Mouse (Mus musculus): ENCODE results near the gene Asdurf. TPM values are rescaled to one million over a fixed set of nuclear protein-coding genes. Genes with fewer than 3 reads are reported as not detected.

Asdurf gene
- polyA plus RNA-seq, 1 experiment = not detected

GRCm38 (mm10) chr1:53321662-53322344 is 30.6 kb downstream of the Asdurf start:
- Histone ChIP-seq H3K4me1 (ENCODE audit: control insufficient read depth, insufficient read depth, insufficient read length, low read length) (no peaks in the 10 kb centered on the region), H3K27ac (replicated peaks; ENCODE audit: low read depth, low read length) (no peak overlapping the region)

GRCm38 (mm10) chr1:53312989-53313967 is 39.1 kb downstream of the Asdurf start, which contains the start of gene Osgepl1:
Gene Osgepl1 (plus strand): TSS chr1:53313624.
- H3K4me1 ChIP-seq (ENCODE audit: control insufficient read depth, insufficient read depth, insufficient read length, low read length) = no peaks in the 10 kb centered on the region

More at GRCm38 (mm10) chr1:53321662-53322344, 30.6 kb downstream of the Asdurf start:
- no peak overlapping the region for H3K4me3 ChIP-seq (ENCODE audit: insufficient read depth, low read depth, low read length)

DNA sequence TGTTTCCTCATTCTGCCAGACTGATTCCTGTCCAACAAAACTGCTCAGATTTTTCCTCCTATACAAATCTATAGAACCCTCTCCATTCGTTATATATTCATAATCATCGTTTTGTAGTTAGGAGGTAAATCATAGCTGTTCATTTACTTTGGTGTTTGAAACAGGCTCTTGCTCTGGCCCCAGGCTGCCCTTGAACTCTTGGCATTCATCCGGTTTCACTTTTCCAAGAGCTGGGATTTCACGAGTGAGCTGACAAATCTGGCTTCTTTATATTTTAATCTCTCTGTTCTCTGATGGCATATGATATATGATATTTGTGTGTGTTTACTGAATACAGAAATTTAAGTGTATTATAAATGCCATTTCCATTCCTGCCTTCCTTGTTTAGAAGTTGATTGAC is 51.9 kb downstream of the Asdurf start:
- no peak overlapping the region for H3K27ac ChIP-seq (replicated peaks; ENCODE audit: low read depth, low read length)
- H3K4me3 ChIP-seq (ENCODE audit: insufficient read depth, low read depth, low read length) = no peak overlapping the region
- no peaks in the 10 kb centered on the region; the same call in 1 of the 2 replicates for H3K4me1 ChIP-seq (ENCODE audit: control insufficient read depth, insufficient read depth, insufficient read length, low read length)

More at GRCm38 (mm10) chr1:53312989-53313967, 39.1 kb downstream of the Asdurf start, which contains the start of gene Osgepl1:
- H3K4me3 ChIP-seq (ENCODE audit: insufficient read depth, low read depth, low read length) = peak within 1 kb of the TSS; percentile 92
- peak within 1 kb of the TSS; percentile 97 for H3K27ac ChIP-seq (replicated peaks; ENCODE audit: low read depth, low read length)

Other genes with a start within 250 kb of the Asdurf start
- gene 1700019A02Rik, start 165.0 kb downstream of the Asdurf start, polyA plus RNA-seq (2012; ENCODE audit: insufficient read depth, insufficient read length, missing spikeins) = not detected in 2 replicates
- 1.7 and 2.0 TPM in 2 replicates for gene Pms1, start 55.6 kb downstream of the Asdurf start, polyA plus RNA-seq (2012; ENCODE audit: insufficient read depth, insufficient read length, missing spikeins)
- 10.2 and 12.5 TPM in 2 replicates for gene Ormdl1, start 55.5 kb downstream of the Asdurf start, polyA plus RNA-seq (2012; ENCODE audit: insufficient read depth, insufficient read length, missing spikeins)
- not detected in 2 replicates for gene Gm28778, start 55.5 kb downstream of the Asdurf start, polyA plus RNA-seq (2012; ENCODE audit: insufficient read depth, insufficient read length, missing spikeins)
- 41.7 and 67.1 TPM in 2 replicates for gene Osgepl1, start 39.0 kb downstream of the Asdurf start, polyA plus RNA-seq (2012; ENCODE audit: insufficient read depth, insufficient read length, missing spikeins)
- gene Gm28551, start within 50 bp of the Asdurf start, polyA plus RNA-seq (2012; ENCODE audit: insufficient read depth, insufficient read length, missing spikeins) = not detected in 2 replicates
- gene Asnsd1, start 133 bp upstream of the Asdurf start, polyA plus RNA-seq (2012; ENCODE audit: insufficient read depth, insufficient read length, missing spikeins) = 39.7 and 55.6 TPM in 2 replicates